Mouse (Mus musculus) lung, postnatal 0 days (tissue): ENCODE data around the gene Wwc1. TPM values are rescaled to one million over a fixed set of nuclear protein-coding genes. Genes with fewer than 3 reads are reported as not detected.

Experiments used
- ATAC-seq: fragments of 200-750 bp; cut with Nextera tagmentation; 2 replicates; pipeline ENCODE4 v1.8.0; 2017; ENCODE audit warnings: moderate library complexity
- DNase-seq: peaks from one replicate; pipeline ENCODE4 v3.0.0-alpha.2; 2016; ENCODE audit warnings: low spot score
- H3K27ac ChIP-seq: fragments of 300-500 bp; sonication (generic); 2 replicates; pipeline ENCODE4 v1.5.1; 2014; ENCODE audit warnings: antibody characterized with exemption, mild to moderate bottlenecking, low read length, mixed read lengths
- H3K27me3 ChIP-seq: fragments of 300-500 bp; sonication (generic); replicated peaks from 2 replicates; pipeline ENCODE4 v1.6.1; 2014; ENCODE audit warnings: low read length, mixed read lengths; ENCODE audit not compliant: insufficient read depth
- H3K36me3 ChIP-seq: fragments of 300-500 bp; sonication (generic); 2 replicates; pipeline ENCODE4 v1.6.1; 2014; ENCODE audit warnings: low read length, mixed read lengths; ENCODE audit not compliant: insufficient read depth
- H3K4me1 ChIP-seq: fragments of 300-500 bp; sonication (generic); 2 replicates; pipeline ENCODE4 v1.6.1; 2014; ENCODE audit warnings: antibody characterized with exemption, low read depth, low read length, mixed read lengths; ENCODE audit not compliant: insufficient read depth
- H3K4me2 ChIP-seq: fragments of 300-500 bp; sonication (generic); replicated peaks from 2 replicates; pipeline ENCODE4 v1.6.1; 2014; ENCODE audit warnings: low read depth, mild to moderate bottlenecking, low read length, moderate library complexity, mixed read lengths
- H3K4me3 ChIP-seq: fragments of 300-500 bp; sonication (generic); 2 replicates; pipeline ENCODE4 v1.5.1; 2014; ENCODE audit warnings: low read depth, low read length
- H3K9ac ChIP-seq: fragments of 300-500 bp; sonication (generic); replicated peaks from 2 replicates; pipeline ENCODE4 v1.6.1; 2014; ENCODE audit warnings: low read depth, mild to moderate bottlenecking
- H3K9me3 ChIP-seq: fragments of 300-500 bp; sonication (generic); 2 replicates; pipeline ENCODE4 v1.6.1; 2016; ENCODE audit warnings: low read length, mixed read lengths
- CTCF ChIP-seq: IDR thresholded peaks from 2 replicates; pipeline ENCODE4 v1.5.1; 2016; ENCODE audit warnings: antibody characterized with exemption, mild to moderate bottlenecking
- EP300 ChIP-seq: IDR thresholded peaks from 2 replicates; pipeline ENCODE4 v1.6.1; 2016; ENCODE audit warnings: antibody characterized with exemption, mild to moderate bottlenecking, control low read depth
- WGBS: fragments of 180-500 bp; shearing (Covaris S2); extraction: QIAGEN DNeasy Blood & Tissue Kit; methylation state at CpG from one replicate; pipeline ENCODE4 v1.1.7; 2014; 5-methylcytosine and 5-hydroxymethylcytosine counted together
- polyA plus RNA-seq: library from polyadenylated mRNA; unstranded; fragments of >200 nt; fragmentation: Nextera tagmentation; extraction: Ambion mirVana; gene quantifications from 2 replicates; pipeline ENCODE4 v1.2.1, GENCODE M21; 2015

Wwc1 gene
- polyA plus RNA-seq, 1 experiment from 2014 or later = 22.1 TPM

GRCm38 (mm10) chr11:35968291-35968690, 12.0 kb downstream of the Wwc1 start:
- Histone ChIP-seq H3K36me3 (no peaks in the 10 kb centered on the region), H3K27ac (no peak overlapping the region), H3K9me3 (no peaks in the 10 kb centered on the region), H3K4me2 (no peak overlapping the region), H3K4me1 (peaks cover 6% of the 10 kb centered on the region; the same call in 1 of the 2 replicates), H3K9ac (no peak overlapping the region), H3K4me3 (no peak overlapping the region), H3K27me3 (no peaks in the 10 kb centered on the region)
- no peak for TF ChIP-seq CTCF
- ATAC-seq = no peak
- DNase-seq = no peak
- whole genome bisulfite sequencing = 90% methylated on average over 10 of the region's 10 CpGs

- H3K9ac ChIP-seq = no peak overlapping the region
- peaks cover 4% of the 10 kb centered on the region; the same call in 1 of the 2 replicates for H3K4me1 ChIP-seq
- H3K36me3 ChIP-seq = no peaks in the 10 kb centered on the region
- no peak for ATAC-seq
- TF ChIP-seq CTCF (no peak), EP300 (no peak)
- H3K9me3 ChIP-seq = no peaks in the 10 kb centered on the region
- H3K4me3 ChIP-seq = no peak overlapping the region
- H3K27ac ChIP-seq = peak overlapping the region; percentile 78
- no peaks in the 10 kb centered on the region for H3K27me3 ChIP-seq
- WGBS = 68% methylated on average over 9 of the region's 9 CpGs
- no peak for DNase-seq
- H3K4me2 ChIP-seq = no peak overlapping the region
These were observed 16.3 kb downstream of the Wwc1 start for GRCm38 (mm10) chr11:35963981-35964549.

- DNase-seq (peak; percentile 66), ATAC-seq (peak; percentile 86)
- TF ChIP-seq EP300 (peak; percentile 27; the same call in 1 of the 2 replicates), CTCF (no peak)
- 50% methylated on average over 2 of the region's 2 CpGs for WGBS
- Histone ChIP-seq H3K9ac (no peak overlapping the region), H3K4me3 (no peak overlapping the region), H3K27ac (peak overlapping the region; percentile 78), H3K36me3 (no peaks in the 10 kb centered on the region), H3K4me1 (peaks cover 4% of the 10 kb centered on the region; the same call in 1 of the 2 replicates), H3K27me3 (no peaks in the 10 kb centered on the region), H3K4me2 (no peak overlapping the region), H3K9me3 (no peaks in the 10 kb centered on the region)
These were observed 16.8 kb downstream of the Wwc1 start for GRCm38 (mm10) chr11:35963554-35963953.

GRCm38 (mm10) chr11:35962431-35962830, 17.9 kb downstream of the Wwc1 start:
- no peaks in the 10 kb centered on the region for H3K27me3 ChIP-seq
- TF ChIP-seq CTCF = no peak
- no peak for TF ChIP-seq EP300
- H3K4me2 ChIP-seq = no peak overlapping the region
- no peaks in the 10 kb centered on the region for H3K9me3 ChIP-seq
- peaks cover 4% of the 10 kb centered on the region; the same call in 1 of the 2 replicates for H3K4me1 ChIP-seq
- WGBS = 92% methylated on average over 2 of the region's 2 CpGs
- no peak overlapping the region for H3K27ac ChIP-seq
- DNase-seq = no peak
- H3K36me3 ChIP-seq = no peaks in the 10 kb centered on the region
- no peak overlapping the region for H3K9ac ChIP-seq
- ATAC-seq = no peak
- H3K4me3 ChIP-seq = no peak overlapping the region

GRCm38 (mm10) chr11:35959270-35959669, 21.1 kb downstream of the Wwc1 start:
- WGBS = 62% methylated on average over 3 of the region's 3 CpGs
- TF ChIP-seq EP300 (no peak), CTCF (no peak)
- no peak for ATAC-seq

GRCm38 (mm10) chr11:35955572-35955971, 24.8 kb downstream of the Wwc1 start:
- WGBS = 10% methylated on average over 3 of the region's 3 CpGs

More at GRCm38 (mm10) chr11:35959270-35959669, 21.1 kb downstream of the Wwc1 start:
- H3K27ac ChIP-seq = no peak overlapping the region
- H3K4me3 ChIP-seq = no peak overlapping the region
- no peaks in the 10 kb centered on the region for H3K9me3 ChIP-seq
- no peak overlapping the region for H3K4me2 ChIP-seq
- no peak overlapping the region for H3K9ac ChIP-seq
- peaks cover 4% of the 10 kb centered on the region; the same call in 1 of the 2 replicates for H3K4me1 ChIP-seq
- H3K36me3 ChIP-seq = no peaks in the 10 kb centered on the region
- DNase-seq = no peak
- no peaks in the 10 kb centered on the region for H3K27me3 ChIP-seq

More at GRCm38 (mm10) chr11:35955572-35955971, 24.8 kb downstream of the Wwc1 start:
- Histone ChIP-seq H3K9me3 (no peaks in the 10 kb centered on the region), H3K36me3 (no peaks in the 10 kb centered on the region), H3K27ac (0 out of 2 replicates have a peak overlapping the region, but pooled peaks have one; percentile 6), H3K4me3 (no peak overlapping the region), H3K4me2 (no peak overlapping the region), H3K9ac (no peak overlapping the region), H3K27me3 (no peaks in the 10 kb centered on the region), H3K4me1 (no peaks in the 10 kb centered on the region; the same call in 1 of the 2 replicates)
- TF ChIP-seq EP300 = 0 out of 2 replicates have a peak, but pooled peaks have one; percentile 44
- TF ChIP-seq CTCF = no peak
- ATAC-seq (no peak), DNase-seq (peak; percentile 60)
